Mouse (Mus musculus): ENCODE measurements around the gene Olfr486.
"Not testable (repeated sequence)": the region's sequence is repeated elsewhere in the genome, so short reads cannot be mapped to it uniquely, and the experiment has no call there.

GRCm38 (mm10) chr7:108184401-108184800 is 11.9 kb upstream of the Olfr486 start:
- not testable (repeated sequence) for TF ChIP-seq CTCF (IDR thresholded peaks at IDR 0.05; ENCODE audit: control insufficient read depth, insufficient read depth, low read length); POLR2A (IDR thresholded peaks at IDR 0.05; ENCODE audit: borderline replicate concordance, control insufficient read depth, low read depth, low read length)
